50 mouse cellular contexts compared by ENCODE assay signal in genomic region chr12:72998105-72999001, GRCm38 (mm10). TPM values are rescaled to one million over a fixed set of nuclear protein-coding genes. Genes with fewer than 3 reads are reported as not detected.
"Had no signal": no experiment of that assay in that cellular context is flagged by ENCODE, and none has a peak within 500 bp of the region (broad histone marks: within the 10 kb centered on the region; RNA-seq: fewer than 3 reads in every experiment).

No protein-coding gene starts in this region.

- H3K4me1 ChIP-seq: heart, embryonic 10.5 days; heart, embryonic 12.5 days; heart, embryonic 15.5 days; hindbrain, embryonic 10.5 days; hindbrain, embryonic 12.5 days; hindbrain, embryonic 13.5 days; hindbrain, embryonic 15.5 days; intestine, embryonic 15.5 days; kidney, embryonic 15.5 days had no signal

- DNase-seq: heart, postnatal 10 days; heart, postnatal 14 days; heart, postnatal 36 days; heart, postnatal 4 days; kidney, adult 11 months; kidney, adult 18-20 months; kidney, adult 2 months; kidney, adult 8-10 months; kidney, adult 9 months; kidney, postnatal 10 days; kidney, postnatal 14 days; kidney, postnatal 25 days; kidney, postnatal 36 days; kidney, postnatal 4 days; layer of hippocampus, adult 9-11 months; layer of hippocampus, postnatal 36 days had no signal

- H3K27ac ChIP-seq: heart, embryonic 10.5 days; heart, embryonic 13.5 days; heart, embryonic 15.5 days; hindbrain, embryonic 10.5 days; hindbrain, embryonic 12.5 days; hindbrain, embryonic 13.5 days; hindbrain, embryonic 14.5 days; hindbrain, embryonic 15.5 days; hindbrain, postnatal 0 days; intestine, embryonic 15.5 days; kidney, embryonic 15.5 days; kidney, postnatal 0 days; layer of hippocampus, adult 2 months had no signal

- H3K36me3 ChIP-seq: heart, embryonic 10.5 days; heart, embryonic 12.5 days; heart, embryonic 13.5 days; heart, embryonic 15.5 days; hindbrain, embryonic 10.5 days; hindbrain, embryonic 12.5 days; hindbrain, embryonic 13.5 days; hindbrain, embryonic 15.5 days; intestine, embryonic 15.5 days; kidney, embryonic 15.5 days had no signal

- H3K9me3 ChIP-seq: heart, embryonic 10.5 days; heart, embryonic 13.5 days; heart, embryonic 15.5 days; hindbrain, embryonic 10.5 days; hindbrain, embryonic 12.5 days; hindbrain, embryonic 13.5 days; hindbrain, embryonic 15.5 days; intestine, embryonic 15.5 days; kidney, embryonic 15.5 days had no signal

- H3K4me3 ChIP-seq: heart, embryonic 10.5 days; heart, embryonic 12.5 days; heart, embryonic 13.5 days; heart, embryonic 15.5 days; hindbrain, embryonic 10.5 days; hindbrain, embryonic 12.5 days; hindbrain, embryonic 13.5 days; hindbrain, embryonic 15.5 days; intestine, embryonic 15.5 days; kidney, embryonic 15.5 days; layer of hippocampus, adult 2 months had no signal

- H3K4me2 ChIP-seq: heart, embryonic 11.5 days; heart, embryonic 12.5 days; heart, embryonic 13.5 days; heart, embryonic 15.5 days; hindbrain, embryonic 12.5 days; hindbrain, embryonic 13.5 days; hindbrain, embryonic 14.5 days; hindbrain, embryonic 15.5 days; intestine, embryonic 15.5 days; kidney, embryonic 15.5 days had no signal

- H3K27me3 ChIP-seq: heart, embryonic 15.5 days; hindbrain, embryonic 15.5 days; intestine, embryonic 15.5 days had no signal

- H3K9ac ChIP-seq: heart, embryonic 12.5 days; heart, embryonic 13.5 days; heart, embryonic 15.5 days; hindbrain, embryonic 12.5 days; hindbrain, embryonic 13.5 days; hindbrain, embryonic 14.5 days; hindbrain, embryonic 15.5 days; intestine, embryonic 15.5 days; kidney, embryonic 15.5 days had no signal

RNA-seq across cellular contexts. Expression of gene Six1, which starts 55.3 kb away (rescaled TPM):
- total RNA-seq: hematopoietic stem cell, adult 5-6 weeks; layer of hippocampus, postnatal 25 days had no signal
- polyA plus RNA-seq: inflammation-experienced regulatory T-cells, adult 6 months; intestine, embryonic 14.5 days; intestine, embryonic 16.5 days; intestine, postnatal 0 days; large intestine, adult 2 months had no signal

RNA-seq across cellular contexts. Expression of gene 4930447C04Rik, which starts 57.8 kb away (rescaled TPM):
- polyA plus RNA-seq: inflammation-experienced regulatory T-cells, adult 6 months; kidney, adult 2 months; large intestine, adult 2 months had no signal

RNA-seq across cellular contexts. Expression of gene Six6, which starts 58.7 kb away (rescaled TPM):
- total RNA-seq: heart, postnatal 10 days; heart, postnatal 14 days; heart, postnatal 25 days; heart, postnatal 36 days; heart, postnatal 4 days; hematopoietic stem cell, adult 5-6 weeks; hindbrain, postnatal 0 days; layer of hippocampus, adult 18-20 months; layer of hippocampus, adult 2 months; layer of hippocampus, adult 8-10 months; layer of hippocampus, postnatal 10 days; layer of hippocampus, postnatal 14 days; layer of hippocampus, postnatal 25 days; layer of hippocampus, postnatal 36 days; left cerebral cortex, adult 18-20 months had no signal
- polyA plus RNA-seq: heart, embryonic 10.5 days; heart, embryonic 11.5 days; heart, embryonic 12.5 days; heart, embryonic 13.5 days; heart, embryonic 14.5 days; heart, embryonic 15.5 days; heart, embryonic 16.5 days; heart, postnatal 0 days; hindbrain, embryonic 12.5 days; hindbrain, embryonic 13.5 days; hindbrain, embryonic 14.5 days; hindbrain, embryonic 15.5 days; hindbrain, embryonic 16.5 days; hindbrain, postnatal 0 days; inflammation-experienced regulatory T-cells, adult 6 months; intestine, embryonic 14.5 days; intestine, embryonic 15.5 days; intestine, embryonic 16.5 days; intestine, postnatal 0 days; kidney, adult 2 months; kidney, embryonic 14.5 days; kidney, embryonic 15.5 days; kidney, embryonic 16.5 days; kidney, postnatal 0 days; large intestine, adult 2 months had no signal
